Mouse (Mus musculus) midbrain, postnatal 0 days (tissue): ENCODE measurements around the gene Gm4450. TPM values are rescaled to one million over a fixed set of nuclear protein-coding genes. Genes with fewer than 3 reads are reported as not detected.
A peak's percentile ranks its signal among the peaks of the same experiment; 100 is the strongest.
"Not testable (repeated sequence)": the region's sequence is repeated elsewhere in the genome, so short reads cannot be mapped to it uniquely, and the experiment has no call there.

Experiments used
- ATAC-seq: fragments of 200-750 bp; cut with Nextera tagmentation; 2 replicates; pipeline ENCODE4 v1.8.0; 2017; ENCODE audit warnings: moderate number of reproducible peaks, mild to moderate bottlenecking, moderate TSS enrichment, moderate library complexity; ENCODE audit not compliant: low FRiP score
- DNase-seq: peaks from one replicate; pipeline ENCODE4 v3.0.0-alpha.2; 2015; ENCODE audit warnings: low spot score
- H3K27ac ChIP-seq: fragments of 300-500 bp; sonication (generic); 2 replicates; pipeline ENCODE4 v1.5.1; 2014; ENCODE audit warnings: low read depth, mild to moderate bottlenecking, low read length, mixed read lengths
- H3K27me3 ChIP-seq: fragments of 300-500 bp; sonication (generic); 2 replicates; pipeline ENCODE4 v1.6.1; 2014; ENCODE audit warnings: low read length, control low read depth, mixed read lengths; ENCODE audit not compliant: insufficient read depth
- H3K36me3 ChIP-seq: fragments of 300-500 bp; sonication (generic); 2 replicates; pipeline ENCODE4 v1.6.1; 2014; ENCODE audit warnings: low read length, control low read depth, mixed read lengths; ENCODE audit not compliant: insufficient read depth
- H3K4me1 ChIP-seq: fragments of 300-500 bp; sonication (generic); 2 replicates; pipeline ENCODE4 v1.6.1; 2014; ENCODE audit warnings: mild to moderate bottlenecking, control low read depth, antibody characterized with exemption, low read length, mixed read lengths; ENCODE audit not compliant: insufficient read depth
- H3K4me2 ChIP-seq: fragments of 300-500 bp; sonication (generic); 2 replicates; pipeline ENCODE4 v1.6.1; 2014; ENCODE audit warnings: low read depth, mild to moderate bottlenecking, low read length, mixed read lengths; ENCODE audit not compliant: poor library complexity, severe bottlenecking
- H3K4me3 ChIP-seq: fragments of 300-500 bp; sonication (generic); 2 replicates; pipeline ENCODE4 v1.5.1; 2014; ENCODE audit warnings: low read depth, mild to moderate bottlenecking, low read length, moderate library complexity
- H3K9ac ChIP-seq: fragments of 300-500 bp; sonication (generic); replicated peaks from 2 replicates; pipeline ENCODE4 v1.6.1; 2014; ENCODE audit warnings: mild to moderate bottlenecking, low read length, moderate library complexity, mixed read lengths; ENCODE audit not compliant: poor library complexity, severe bottlenecking
- H3K9me3 ChIP-seq: fragments of 300-500 bp; sonication (generic); 2 replicates; pipeline ENCODE4 v1.6.1; 2016; ENCODE audit warnings: low read length, control low read depth
- CTCF ChIP-seq: IDR thresholded peaks from 2 replicates; pipeline ENCODE4 v1.5.1; 2016; ENCODE audit warnings: antibody characterized with exemption, mild to moderate bottlenecking
- WGBS: fragments of 180-500 bp; shearing (Covaris S2); extraction: QIAGEN DNeasy Blood & Tissue Kit; methylation state at CpG from one replicate; pipeline ENCODE4 v1.1.7; 2014; 5-methylcytosine and 5-hydroxymethylcytosine counted together
- polyA plus RNA-seq: library from polyadenylated mRNA; unstranded; fragments of >200 nt; fragmentation: Nextera tagmentation; extraction: Ambion mirVana; gene quantifications from 2 replicates; pipeline ENCODE4 v1.2.1, GENCODE M21; 2015
- total RNA-seq: library from RNA; depleted of rRNA; stranded (reverse); fragments of >200 nt; gene quantifications from 2 replicates; pipeline ENCODE4 v1.2.3, GENCODE M21; 2014

The Gm4450 gene
- total and polyA plus RNA-seq, 2 experiments from 2014 or later: not detected

GRCm38 (mm10) chr3:98418991-98419785, 37.7 kb downstream of the Gm4450 start:
- Histone ChIP-seq H3K4me3 (no peak overlapping the region), H3K27ac (no peak overlapping the region), H3K36me3 (no peaks in the 10 kb centered on the region), H3K27me3 (no peaks in the 10 kb centered on the region), H3K4me1 (no peaks in the 10 kb centered on the region), H3K9ac (no peak overlapping the region), H3K4me2 (no peak overlapping the region), H3K9me3 (no peaks in the 10 kb centered on the region)
- no peak for DNase-seq
- no peak for ATAC-seq
- TF ChIP-seq CTCF: no peak
- WGBS: 74% methylated on average over 6 of the region's 6 CpGs

GRCm38 (mm10) chr3:98417328-98417727, 39.6 kb downstream of the Gm4450 start:
- Histone ChIP-seq H3K4me3 (no peak overlapping the region), H3K4me1 (no peaks in the 10 kb centered on the region), H3K27me3 (no peaks in the 10 kb centered on the region), H3K9me3 (no peaks in the 10 kb centered on the region), H3K9ac (no peak overlapping the region), H3K36me3 (no peaks in the 10 kb centered on the region), H3K27ac (no peak overlapping the region), H3K4me2 (no peak overlapping the region)
- no peak for TF ChIP-seq CTCF
- DNase-seq: peak; percentile 91
- WGBS: 73% methylated on average over 4 of the region's 4 CpGs
- peak; percentile 67 for ATAC-seq

GRCm38 (mm10) chr3:98416426-98417250, 40.3 kb downstream of the Gm4450 start:
- no peak for TF ChIP-seq CTCF
- Histone ChIP-seq H3K4me3 (no peak overlapping the region), H3K4me2 (no peak overlapping the region), H3K9me3 (no peaks in the 10 kb centered on the region), H3K27ac (no peak overlapping the region), H3K4me1 (no peaks in the 10 kb centered on the region), H3K9ac (no peak overlapping the region), H3K36me3 (no peaks in the 10 kb centered on the region), H3K27me3 (no peaks in the 10 kb centered on the region)
- DNase-seq: no peak
- 79% methylated on average over 5 of the region's 5 CpGs for WGBS
- ATAC-seq: no peak

DNA sequence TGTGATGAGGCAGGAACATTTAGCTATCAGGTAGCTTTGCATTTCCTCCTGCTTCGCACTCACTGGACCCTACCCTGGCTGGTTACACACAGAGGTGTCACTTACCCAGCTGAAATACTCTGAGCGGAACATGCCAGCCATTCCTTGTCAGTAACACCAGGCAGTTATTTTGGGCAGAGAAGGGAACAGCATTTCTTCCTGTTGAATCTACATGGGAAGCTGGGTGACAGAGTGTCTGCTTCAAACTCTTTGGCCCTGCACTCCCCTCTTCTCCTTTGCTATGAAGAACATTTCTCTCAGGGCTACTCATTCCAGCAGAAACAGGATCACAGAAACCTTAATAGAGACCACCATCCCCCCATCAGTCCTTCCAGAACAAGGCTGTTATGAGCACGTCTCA, 42.6 kb downstream of the Gm4450 start:
- no peak for ATAC-seq
- H3K4me2 ChIP-seq: no peak overlapping the region
- H3K27me3 ChIP-seq: no peaks in the 10 kb centered on the region
- H3K36me3 ChIP-seq: no peaks in the 10 kb centered on the region
- 84% methylated on average over 3 of the region's 3 CpGs for WGBS
- no peaks in the 10 kb centered on the region for H3K9me3 ChIP-seq
- no peaks in the 10 kb centered on the region for H3K4me1 ChIP-seq
- no peak overlapping the region for H3K9ac ChIP-seq
- TF ChIP-seq CTCF: no peak
- H3K4me3 ChIP-seq: no peak overlapping the region
- no peak for DNase-seq
- no peak overlapping the region for H3K27ac ChIP-seq

- WGBS: 85% methylated on average over 2 of the region's 2 CpGs
- DNase-seq: no peak
- no peaks in the 10 kb centered on the region for H3K27me3 ChIP-seq
These were observed 43.2 kb downstream of the Gm4450 start for GRCm38 (mm10) chr3:98413733-98414132.

DNA sequence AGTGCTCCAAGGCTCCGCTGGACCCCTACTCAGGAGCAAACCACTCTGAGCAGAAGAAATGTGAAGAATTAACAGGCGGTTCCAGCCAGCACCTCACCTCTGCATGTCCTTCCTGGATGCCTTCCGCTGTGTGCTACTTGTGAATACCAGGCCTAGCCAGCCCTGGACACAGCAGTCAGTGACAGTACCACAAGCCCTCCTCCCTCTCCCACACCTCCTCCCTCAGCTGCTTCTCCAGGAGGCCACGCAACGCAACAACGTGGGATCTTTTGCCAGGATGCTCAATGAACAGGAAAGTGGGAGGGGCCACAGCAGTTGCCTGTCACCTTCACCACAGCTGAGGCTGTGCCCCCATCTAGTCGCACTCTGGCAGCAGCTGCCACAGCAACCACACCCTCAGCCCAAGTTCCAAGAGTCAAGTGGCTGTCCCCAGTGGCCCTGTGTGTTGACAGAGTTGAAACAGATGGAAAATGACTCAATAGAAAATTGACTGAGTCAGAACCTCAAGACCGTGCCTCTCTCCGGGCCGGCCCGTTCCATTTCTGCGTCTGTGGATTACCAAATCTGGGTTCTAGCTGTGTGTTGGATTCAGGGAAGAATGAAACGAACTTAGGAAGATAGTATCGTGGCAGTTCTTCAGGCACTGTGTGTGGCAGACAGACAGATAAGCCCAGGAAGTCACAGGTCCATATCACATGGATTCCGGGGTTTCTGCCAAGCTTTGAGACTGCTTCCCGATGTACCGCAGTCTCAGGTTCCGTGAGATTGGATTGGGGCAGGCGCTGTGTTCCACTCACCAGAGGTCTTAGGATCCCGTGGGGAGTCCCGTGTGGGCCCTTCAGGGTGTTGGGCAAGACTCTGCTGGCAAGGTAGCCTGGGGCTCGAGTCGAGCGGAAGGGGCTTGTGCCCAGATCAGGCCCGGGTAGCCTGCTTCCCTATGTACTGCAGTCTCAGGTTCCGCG, 46.0 kb downstream of the Gm4450 start:
- not testable (repeated sequence) for H3K4me3 ChIP-seq, H3K27ac ChIP-seq, DNase-seq, ATAC-seq, H3K27me3 ChIP-seq, H3K9me3 ChIP-seq, H3K36me3 ChIP-seq, H3K4me2 ChIP-seq, H3K9ac ChIP-seq, H3K4me1 ChIP-seq
- 90% methylated on average over 15 of the region's 27 CpGs for whole genome bisulfite sequencing

More at GRCm38 (mm10) chr3:98413733-98414132, 43.2 kb downstream of the Gm4450 start:
- H3K36me3 ChIP-seq: no peaks in the 10 kb centered on the region
- H3K4me1 ChIP-seq: no peaks in the 10 kb centered on the region
- no peak for TF ChIP-seq CTCF
- ATAC-seq: no peak
- no peak overlapping the region for H3K9ac ChIP-seq
- no peak overlapping the region for H3K4me3 ChIP-seq
- no peak overlapping the region for H3K27ac ChIP-seq
- H3K4me2 ChIP-seq: no peak overlapping the region
- no peaks in the 10 kb centered on the region for H3K9me3 ChIP-seq

DNA sequence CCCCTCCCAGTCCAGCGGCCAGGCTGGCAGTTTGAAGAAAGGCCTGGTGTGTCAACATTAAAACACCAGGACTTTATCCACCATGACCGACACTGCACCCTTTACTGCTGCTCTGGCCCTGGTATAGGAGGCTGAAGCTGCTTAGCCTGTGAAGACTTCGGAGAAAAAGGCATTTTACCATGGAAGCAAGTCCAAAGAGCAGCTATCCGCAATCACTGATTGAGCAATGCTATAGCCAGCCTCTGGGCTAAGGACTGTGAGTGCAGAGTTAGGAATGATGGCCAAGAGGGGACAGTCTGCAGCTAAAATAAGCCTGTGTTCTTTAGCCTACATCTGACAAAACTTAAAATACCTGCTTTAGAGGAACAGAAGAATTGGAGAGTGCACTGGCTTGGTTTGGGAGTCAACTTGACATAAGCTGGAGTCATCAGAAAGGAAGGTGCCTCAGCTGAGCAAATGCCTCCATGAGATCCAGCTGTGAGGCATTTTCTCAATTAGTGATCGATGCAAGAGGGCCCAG, 49.6 kb downstream of the Gm4450 start:
- H3K27ac ChIP-seq, ATAC-seq, H3K9ac ChIP-seq, H3K27me3 ChIP-seq, DNase-seq, H3K4me2 ChIP-seq, H3K36me3 ChIP-seq, H3K4me3 ChIP-seq, H3K9me3 ChIP-seq, H3K4me1 ChIP-seq: not testable (repeated sequence)
- WGBS: 69% methylated on average over 5 of the region's 5 CpGs
